Mouse (Mus musculus): ENCODE measurements around the gene 5730596B20Rik. TPM values are rescaled to one million over a fixed set of nuclear protein-coding genes. Genes with fewer than 3 reads are reported as not detected.

5730596B20Rik gene
- polyA plus RNA-seq, 1 experiment from 2014 or later: 0.12 TPM

- Histone ChIP-seq H3K27ac (replicated peaks) (no peak overlapping the region), H3K4me3 (peak overlapping the region; percentile 78), H3K27me3 (replicated peaks; ENCODE audit: low read depth, poor library complexity, severe bottlenecking) (peaks cover 100% of the 10 kb centered on the region), H3K9me3 (no peaks in the 10 kb centered on the region), H3K4me1 (peaks cover 30% of the 10 kb centered on the region), H3K36me3 (replicated peaks) (no peaks in the 10 kb centered on the region)
- WGBS: under 1% methylated on average over 32 of the region's 32 CpGs
- DNase-seq (ENCODE audit: low spot score): peak; percentile 41
Observed at GRCm38 (mm10) chr6:52157466-52158275, 19.6 kb upstream of the 5730596B20Rik start.

GRCm38 (mm10) chr6:52158276-52159051 is 18.8 kb upstream of the 5730596B20Rik start, which contains the start of gene Hoxa1:
Hoxa1 (minus strand) TSS chr6:52158317.
- peaks cover 100% of the 10 kb centered on the region for H3K27me3 ChIP-seq (replicated peaks; ENCODE audit: low read depth, poor library complexity, severe bottlenecking)
- peaks cover 30% of the 10 kb centered on the region for H3K4me1 ChIP-seq
- under 1% methylated on average over 55 of the region's 55 CpGs for WGBS
- peak; percentile 89 for DNase-seq (ENCODE audit: low spot score)
- no peaks in the 10 kb centered on the region for H3K36me3 ChIP-seq (replicated peaks)
- no peaks in the 10 kb centered on the region for H3K9me3 ChIP-seq
- peak within 1 kb of the TSS; percentile 78 for H3K27ac ChIP-seq (replicated peaks)
- H3K4me3 ChIP-seq: peak within 1 kb of the TSS; percentile 78

GRCm38 (mm10) chr6:52159164-52159761 is 18.0 kb upstream of the 5730596B20Rik start:
- Histone ChIP-seq H3K9me3 (no peaks in the 10 kb centered on the region), H3K4me3 (peak overlapping the region; percentile 78), H3K27me3 (replicated peaks; ENCODE audit: low read depth, poor library complexity, severe bottlenecking) (peaks cover 100% of the 10 kb centered on the region), H3K36me3 (replicated peaks) (no peaks in the 10 kb centered on the region), H3K4me1 (peaks cover 30% of the 10 kb centered on the region), H3K27ac (replicated peaks) (peak overlapping the region; percentile 78)
- DNase-seq (ENCODE audit: low spot score): peak; percentile 45
- 1% methylated on average over 12 of the region's 12 CpGs for WGBS

- H3K4me1 ChIP-seq: peaks cover 30% of the 10 kb centered on the region
Observed at GRCm38 (mm10) chr6:52159979-52160378, 17.3 kb upstream of the 5730596B20Rik start.

GRCm38 (mm10) chr6:52160511-52161335 is 16.6 kb upstream of the 5730596B20Rik start:
- peak; percentile 61 for DNase-seq (ENCODE audit: low spot score)
- WGBS: under 1% methylated on average over 30 of the region's 30 CpGs
- peak overlapping the region; percentile 78 for H3K4me3 ChIP-seq
- H3K27me3 ChIP-seq (replicated peaks; ENCODE audit: low read depth, poor library complexity, severe bottlenecking): peaks cover 100% of the 10 kb centered on the region
- H3K9me3 ChIP-seq: no peaks in the 10 kb centered on the region
- H3K4me1 ChIP-seq: peaks cover 30% of the 10 kb centered on the region
- peak overlapping the region; percentile 75 for H3K27ac ChIP-seq (replicated peaks)
- H3K36me3 ChIP-seq (replicated peaks): no peaks in the 10 kb centered on the region

More at GRCm38 (mm10) chr6:52159979-52160378, 17.3 kb upstream of the 5730596B20Rik start:
- peak; percentile 28 for DNase-seq (ENCODE audit: low spot score)
- Histone ChIP-seq H3K27me3 (replicated peaks; ENCODE audit: low read depth, poor library complexity, severe bottlenecking) (peaks cover 100% of the 10 kb centered on the region), H3K9me3 (no peaks in the 10 kb centered on the region), H3K4me3 (peak overlapping the region; percentile 78), H3K36me3 (replicated peaks) (no peaks in the 10 kb centered on the region), H3K27ac (replicated peaks) (peak overlapping the region; percentile 75)
- WGBS: 1% methylated on average over 9 of the region's 9 CpGs

GRCm38 (mm10) chr6:52161336-52162092 is 15.8 kb upstream of the 5730596B20Rik start:
- H3K9me3 ChIP-seq: no peaks in the 10 kb centered on the region
- H3K4me3 ChIP-seq: peak overlapping the region; percentile 78
- peak; percentile 14 for DNase-seq (ENCODE audit: low spot score)
- H3K4me1 ChIP-seq: peaks cover 30% of the 10 kb centered on the region
- H3K27ac ChIP-seq (replicated peaks): peak overlapping the region; percentile 75
- 2% methylated on average over 8 of the region's 8 CpGs for WGBS
- H3K27me3 ChIP-seq (replicated peaks; ENCODE audit: low read depth, poor library complexity, severe bottlenecking): peaks cover 100% of the 10 kb centered on the region
- H3K36me3 ChIP-seq (replicated peaks): no peaks in the 10 kb centered on the region

GRCm38 (mm10) chr6:52162093-52162380 is 15.3 kb upstream of the 5730596B20Rik start:
- Histone ChIP-seq H3K36me3 (replicated peaks) (no peaks in the 10 kb centered on the region), H3K4me3 (peak overlapping the region; percentile 78), H3K4me1 (peaks cover 30% of the 10 kb centered on the region), H3K27ac (replicated peaks) (peak overlapping the region; percentile 75; the same call in 1 of the 2 replicates), H3K27me3 (replicated peaks; ENCODE audit: low read depth, poor library complexity, severe bottlenecking) (peaks cover 100% of the 10 kb centered on the region), H3K9me3 (no peaks in the 10 kb centered on the region)
- WGBS: 5% methylated on average over 1 of the region's 1 CpGs
- peak; percentile 17 for DNase-seq (ENCODE audit: low spot score)

GRCm38 (mm10) chr6:52162611-52163365 is 14.5 kb upstream of the 5730596B20Rik start:
- Histone ChIP-seq H3K4me3 (peak overlapping the region; percentile 78), H3K27me3 (replicated peaks; ENCODE audit: low read depth, poor library complexity, severe bottlenecking) (peaks cover 100% of the 10 kb centered on the region), H3K4me1 (peaks cover 29% of the 10 kb centered on the region), H3K36me3 (replicated peaks) (no peaks in the 10 kb centered on the region), H3K27ac (replicated peaks) (peak overlapping the region; percentile 84), H3K9me3 (no peaks in the 10 kb centered on the region)
- under 1% methylated on average over 14 of the region's 14 CpGs for WGBS
- DNase-seq (ENCODE audit: low spot score): peak; percentile 55

- H3K36me3 ChIP-seq (replicated peaks): no peaks in the 10 kb centered on the region
- H3K27ac ChIP-seq (replicated peaks): peak overlapping the region; percentile 84
Observed at GRCm38 (mm10) chr6:52163366-52164031, 13.8 kb upstream of the 5730596B20Rik start.

GRCm38 (mm10) chr6:52164051-52164625 is 13.2 kb upstream of the 5730596B20Rik start:
- DNase-seq (ENCODE audit: low spot score): peak; percentile 70
- under 1% methylated on average over 39 of the region's 39 CpGs for WGBS
- Histone ChIP-seq H3K4me3 (peak overlapping the region; percentile 78), H3K27ac (replicated peaks) (peak overlapping the region; percentile 84), H3K27me3 (replicated peaks; ENCODE audit: low read depth, poor library complexity, severe bottlenecking) (peaks cover 100% of the 10 kb centered on the region), H3K36me3 (replicated peaks) (no peaks in the 10 kb centered on the region), H3K9me3 (no peaks in the 10 kb centered on the region), H3K4me1 (peaks cover 16% of the 10 kb centered on the region)

More at GRCm38 (mm10) chr6:52163366-52164031, 13.8 kb upstream of the 5730596B20Rik start:
- 1% methylated on average over 17 of the region's 17 CpGs for WGBS
- H3K4me3 ChIP-seq: peak overlapping the region; percentile 78
- H3K27me3 ChIP-seq (replicated peaks; ENCODE audit: low read depth, poor library complexity, severe bottlenecking): peaks cover 100% of the 10 kb centered on the region
- H3K4me1 ChIP-seq: peaks cover 22% of the 10 kb centered on the region
- no peaks in the 10 kb centered on the region for H3K9me3 ChIP-seq
- peak; percentile 67 for DNase-seq (ENCODE audit: low spot score)
